Mouse (Mus musculus) CD8-positive naive resting alpha-beta T cell, adult 57 days (primary cell): ENCODE results near the gene Clptm1l. TPM values are rescaled to one million over a fixed set of nuclear protein-coding genes. Genes with fewer than 3 reads are reported as not detected.

Experiments used
- total RNA-seq: library from RNA; stranded (reverse); gene quantifications from one replicate; pipeline ENCODE4 v1.2.4, GENCODE M21; 2023

Clptm1l gene
- total RNA-seq, result 117 TPM

DNA sequence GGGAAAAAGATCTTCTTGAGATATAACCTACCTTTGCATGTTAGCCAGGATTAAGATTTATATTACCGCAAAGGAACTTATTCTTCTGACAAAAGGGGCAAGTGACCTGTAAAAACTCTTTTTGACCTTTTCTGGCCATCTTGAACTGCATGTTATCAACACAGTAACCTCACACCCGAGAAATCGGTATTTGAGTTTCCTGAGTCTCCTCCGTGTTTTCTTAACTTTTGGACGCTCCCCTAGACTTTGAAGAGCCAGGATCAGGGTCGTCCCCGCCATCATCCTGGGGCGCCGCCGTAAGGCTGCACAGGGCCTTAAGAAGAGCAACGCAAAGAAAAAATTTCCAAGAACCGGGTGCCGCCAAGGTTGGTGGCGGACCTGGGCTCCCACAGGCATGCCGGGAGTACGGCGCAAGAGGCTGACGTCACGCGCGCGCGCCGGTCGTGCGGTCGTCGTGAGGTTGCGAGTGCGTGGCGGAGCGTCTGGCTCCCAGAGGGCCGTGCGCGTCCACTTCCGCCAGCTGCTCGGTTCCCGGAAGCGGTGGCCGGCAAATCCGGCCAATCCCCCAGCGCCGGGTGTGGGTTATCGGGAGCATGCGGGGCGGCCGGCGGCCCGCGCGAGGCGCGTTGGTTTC lies at the start of gene Clptm1l:
Clptm1l (plus strand) TSS at position 485 of the 634 bp plus-strand sequence.

DNA sequence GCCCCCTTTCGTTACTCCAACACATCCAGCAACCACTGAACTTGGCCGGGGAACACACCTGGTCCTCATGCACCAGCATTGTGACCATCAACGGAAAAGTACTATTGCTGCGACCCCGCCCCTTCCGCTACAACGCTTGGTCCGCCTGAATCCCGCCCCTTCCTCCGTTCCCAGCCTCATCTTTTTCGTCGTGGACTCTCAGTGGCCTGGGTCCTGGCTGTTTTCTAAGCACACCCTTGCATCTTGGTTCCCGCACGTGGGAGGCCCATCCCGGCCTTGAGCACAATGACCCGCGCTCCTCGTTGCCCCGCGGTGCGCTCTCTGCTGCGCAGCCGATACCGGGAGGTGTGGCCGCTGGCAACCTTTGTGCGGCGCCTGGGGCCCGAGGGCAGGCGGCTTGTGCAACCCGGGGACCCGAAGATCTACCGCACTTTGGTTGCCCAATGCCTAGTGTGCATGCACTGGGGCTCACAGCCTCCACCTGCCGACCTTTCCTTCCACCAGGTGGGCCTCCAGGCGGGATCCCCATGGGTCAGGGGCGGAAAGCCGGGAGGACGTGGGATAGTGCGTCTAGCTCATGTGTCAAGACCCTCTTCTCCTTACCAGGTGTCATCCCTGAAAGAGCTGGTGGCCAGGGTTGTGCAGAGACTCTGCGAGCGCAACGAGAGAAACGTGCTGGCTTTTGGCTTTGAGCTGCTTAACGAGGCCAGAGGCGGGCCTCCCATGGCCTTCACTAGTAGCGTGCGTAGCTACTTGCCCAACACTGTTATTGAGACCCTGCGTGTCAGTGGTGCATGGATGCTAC lies 23.1 kb downstream of the Clptm1l start, which contains the start of gene Tert:
Tert (plus strand) TSS at position 167 of the 805 bp plus-strand sequence.

Other genes with a start within 250 kb of the Clptm1l start
- 26.9 TPM for gene Lpcat1, start 136.8 kb upstream of the Clptm1l start, total RNA-seq
- gene Slc6a3, start 67.3 kb upstream of the Clptm1l start, total RNA-seq, result not detected
- gene Tert, start 22.9 kb downstream of the Clptm1l start, total RNA-seq, result 1.6 TPM
- gene Slc6a18, start 74.0 kb downstream of the Clptm1l start, total RNA-seq, result 0.58 TPM
- 186 TPM for gene Slc6a19, start 100.9 kb downstream of the Clptm1l start, total RNA-seq
- gene Slc12a7, start 129.1 kb downstream of the Clptm1l start, total RNA-seq, result 553 TPM
- 0.40 TPM for gene Nkd2, start 243.6 kb downstream of the Clptm1l start, total RNA-seq